Mouse (Mus musculus): ENCODE data around the gene Rfx2. TPM values are rescaled to one million over a fixed set of nuclear protein-coding genes. Genes with fewer than 3 reads are reported as not detected.

Rfx2 gene
- polyA plus RNA-seq, 1 experiment from 2014 or later = 6.8 TPM

DNA sequence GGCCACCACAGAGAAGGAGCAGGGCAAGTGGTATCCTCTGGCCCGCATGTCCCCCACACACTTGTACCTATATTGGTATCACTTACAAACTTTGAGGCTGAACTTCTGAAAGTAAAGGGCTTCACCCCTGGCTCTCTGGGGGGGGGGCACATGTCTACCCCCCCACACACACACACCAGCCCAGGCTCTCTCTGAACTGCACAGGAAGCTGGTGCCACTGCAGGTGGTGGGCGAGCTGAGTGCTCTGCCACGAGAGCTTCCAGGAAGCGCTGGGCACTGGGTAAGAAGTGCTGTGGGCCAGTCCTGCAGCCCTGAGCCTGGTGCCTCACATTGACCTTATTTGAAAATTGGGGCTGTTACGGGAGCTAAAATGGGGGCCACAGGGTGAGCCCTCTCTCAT, 12.9 kb upstream of the Rfx2 start:
- H3K36me3 ChIP-seq (ENCODE audit: control insufficient read depth, insufficient read depth) = no peaks in the 10 kb centered on the region
- no peak for ATAC-seq (replicated peaks; ENCODE audit: extremely low read depth, insufficient read depth, low FRiP score)
- H3K9ac ChIP-seq (ENCODE audit: low read length) = no peak overlapping the region
- H3K27ac ChIP-seq (ENCODE audit: low read length) = no peak overlapping the region
- H3K9me3 ChIP-seq (replicated peaks; ENCODE audit: control insufficient read depth, low read length) = no peaks in the 10 kb centered on the region
- no peaks in the 10 kb centered on the region for H3K4me1 ChIP-seq (ENCODE audit: control insufficient read depth, insufficient read depth, low read length)
- H3K27me3 ChIP-seq (ENCODE audit: control insufficient read depth, insufficient read depth, low read length) = no peaks in the 10 kb centered on the region
- no peak overlapping the region for H3K4me3 ChIP-seq (ENCODE audit: low read length)
- 79% methylated on average over 5 of the region's 5 CpGs for WGBS
- no peak overlapping the region for H3K4me2 ChIP-seq (ENCODE audit: low read depth, low read length)

DNA sequence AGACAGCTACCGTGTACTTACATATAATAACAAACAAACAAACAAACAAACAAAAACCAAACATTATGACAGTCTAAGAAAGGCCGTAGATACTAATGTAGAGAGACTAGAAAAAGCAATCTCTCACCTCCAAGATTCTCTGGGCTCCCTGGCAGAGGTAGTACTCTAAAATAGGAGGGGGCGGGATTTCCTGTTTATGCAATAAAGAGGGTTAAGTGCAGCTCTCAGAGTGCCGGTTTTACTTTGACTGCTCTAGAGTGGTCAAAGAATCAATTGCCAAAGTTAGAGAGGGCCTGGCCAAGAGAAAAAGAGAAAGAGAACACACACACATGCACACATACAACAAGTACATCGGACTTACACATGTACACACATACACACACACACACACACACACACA, 11.4 kb upstream of the Rfx2 start:
- WGBS = 67% methylated on average over 5 of the region's 5 CpGs
- ATAC-seq (replicated peaks; ENCODE audit: extremely low read depth, insufficient read depth, low FRiP score) = no peak
- H3K4me3 ChIP-seq (ENCODE audit: low read length) = no peak overlapping the region
- H3K9ac ChIP-seq (ENCODE audit: low read length) = no peak overlapping the region
- peaks cover 3% of the 10 kb centered on the region; the same call in 1 of the 2 replicates for H3K27me3 ChIP-seq (ENCODE audit: control insufficient read depth, insufficient read depth, low read length)
- H3K9me3 ChIP-seq (replicated peaks; ENCODE audit: control insufficient read depth, low read length) = no peaks in the 10 kb centered on the region
- no peak overlapping the region for H3K4me2 ChIP-seq (ENCODE audit: low read depth, low read length)
- no peaks in the 10 kb centered on the region for H3K36me3 ChIP-seq (ENCODE audit: control insufficient read depth, insufficient read depth)
- no peak overlapping the region for H3K27ac ChIP-seq (ENCODE audit: low read length)
- no peaks in the 10 kb centered on the region for H3K4me1 ChIP-seq (ENCODE audit: control insufficient read depth, insufficient read depth, low read length)

DNA sequence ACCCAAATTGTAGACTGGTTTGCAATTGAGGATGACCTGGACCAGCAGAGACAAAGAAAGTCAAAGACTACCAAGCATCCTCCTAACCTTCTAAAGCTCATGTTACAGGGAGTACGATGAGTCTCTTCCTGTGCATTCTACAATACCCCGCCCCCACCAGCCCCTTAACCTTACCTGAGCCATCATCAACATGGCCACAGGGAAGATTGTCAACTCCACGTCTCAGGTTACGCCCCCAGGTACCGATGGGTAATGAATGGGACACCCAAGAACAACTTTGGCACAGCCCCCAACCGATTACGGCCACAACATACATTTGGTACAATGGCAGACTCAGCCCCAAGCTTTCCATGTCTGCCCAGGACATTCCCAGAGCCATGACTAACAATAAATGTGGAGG, 9.7 kb upstream of the Rfx2 start:
- no peaks in the 10 kb centered on the region for H3K9me3 ChIP-seq (replicated peaks; ENCODE audit: control insufficient read depth, low read length)
- H3K4me1 ChIP-seq (ENCODE audit: control insufficient read depth, insufficient read depth, low read length) = no peaks in the 10 kb centered on the region
- no peaks in the 10 kb centered on the region for H3K36me3 ChIP-seq (ENCODE audit: control insufficient read depth, insufficient read depth)
- no peak overlapping the region for H3K4me3 ChIP-seq (ENCODE audit: low read length)
- H3K4me2 ChIP-seq (ENCODE audit: low read depth, low read length) = no peak overlapping the region
- 83% methylated on average over 7 of the region's 7 CpGs for WGBS
- peaks cover 3% of the 10 kb centered on the region; the same call in 1 of the 2 replicates for H3K27me3 ChIP-seq (ENCODE audit: control insufficient read depth, insufficient read depth, low read length)
- H3K27ac ChIP-seq (ENCODE audit: low read length) = no peak overlapping the region
- ATAC-seq (replicated peaks; ENCODE audit: extremely low read depth, insufficient read depth, low FRiP score) = no peak
- H3K9ac ChIP-seq (ENCODE audit: low read length) = no peak overlapping the region

DNA sequence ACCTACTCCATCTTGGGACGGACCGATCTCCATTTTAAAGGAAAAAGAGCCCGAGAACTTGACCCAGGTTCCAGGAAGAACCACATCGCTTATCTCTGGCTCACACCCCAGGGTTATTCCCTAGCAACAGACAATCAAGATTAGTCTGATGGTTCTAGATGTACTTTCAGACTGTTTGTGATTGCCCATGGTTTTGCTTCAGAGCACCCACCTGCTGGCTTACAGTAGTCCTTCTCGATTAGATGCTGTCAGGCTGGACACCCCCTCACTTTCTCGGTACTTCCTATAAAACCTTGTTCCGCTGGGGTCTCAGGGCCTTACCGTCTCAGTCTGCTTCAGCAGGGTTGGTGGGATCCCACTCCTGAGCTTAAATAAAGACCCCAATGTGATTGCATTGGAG, 5.5 kb upstream of the Rfx2 start:
- peaks cover 3% of the 10 kb centered on the region; the same call in 1 of the 2 replicates for H3K27me3 ChIP-seq (ENCODE audit: control insufficient read depth, insufficient read depth, low read length)
- no peak overlapping the region for H3K4me3 ChIP-seq (ENCODE audit: low read length)
- H3K9ac ChIP-seq (ENCODE audit: low read length) = no peak overlapping the region
- H3K4me2 ChIP-seq (ENCODE audit: low read depth, low read length) = no peak overlapping the region
- 84% methylated on average over 8 of the region's 8 CpGs for WGBS
- no peak for ATAC-seq (replicated peaks; ENCODE audit: extremely low read depth, insufficient read depth, low FRiP score)
- H3K4me1 ChIP-seq (ENCODE audit: control insufficient read depth, insufficient read depth, low read length) = peaks cover 3% of the 10 kb centered on the region; the same call in 1 of the 2 replicates
- H3K36me3 ChIP-seq (ENCODE audit: control insufficient read depth, insufficient read depth) = no peaks in the 10 kb centered on the region
- H3K27ac ChIP-seq (ENCODE audit: low read length) = no peak overlapping the region
- no peaks in the 10 kb centered on the region for H3K9me3 ChIP-seq (replicated peaks; ENCODE audit: control insufficient read depth, low read length)

DNA sequence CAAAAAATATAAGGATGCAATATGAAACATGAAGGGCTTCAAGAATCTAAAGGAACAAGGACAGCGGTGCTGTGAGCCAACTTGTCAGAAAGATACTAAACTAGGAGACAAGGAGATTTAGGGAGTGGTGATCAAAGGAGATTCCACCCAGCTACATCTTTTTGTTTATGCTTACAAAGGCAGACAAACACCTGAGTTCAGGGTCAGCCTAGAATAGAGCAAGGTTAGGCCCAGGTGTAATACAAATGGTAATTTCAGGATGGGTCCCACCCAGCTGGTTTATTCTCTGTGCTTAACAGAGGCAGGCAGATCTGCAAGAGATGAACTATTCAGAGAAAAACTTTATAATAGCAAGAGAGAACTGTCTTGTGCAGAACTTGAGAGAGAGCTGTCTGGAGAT, 2.6 kb upstream of the Rfx2 start:
- H3K4me1 ChIP-seq (ENCODE audit: control insufficient read depth, insufficient read depth, low read length) = peaks cover 9% of the 10 kb centered on the region
- no peak overlapping the region for H3K4me2 ChIP-seq (ENCODE audit: low read depth, low read length)
- H3K27me3 ChIP-seq (ENCODE audit: control insufficient read depth, insufficient read depth, low read length) = peaks cover 3% of the 10 kb centered on the region; the same call in 1 of the 2 replicates
- 90% methylated on average over 1 of the region's 1 CpGs for WGBS
- H3K4me3 ChIP-seq (ENCODE audit: low read length) = no peak overlapping the region
- no peaks in the 10 kb centered on the region for H3K9me3 ChIP-seq (replicated peaks; ENCODE audit: control insufficient read depth, low read length)
- H3K9ac ChIP-seq (ENCODE audit: low read length) = no peak overlapping the region
- no peak overlapping the region for H3K27ac ChIP-seq (ENCODE audit: low read length)
- H3K36me3 ChIP-seq (ENCODE audit: control insufficient read depth, insufficient read depth) = no peaks in the 10 kb centered on the region
- no peak for ATAC-seq (replicated peaks; ENCODE audit: extremely low read depth, insufficient read depth, low FRiP score)

DNA sequence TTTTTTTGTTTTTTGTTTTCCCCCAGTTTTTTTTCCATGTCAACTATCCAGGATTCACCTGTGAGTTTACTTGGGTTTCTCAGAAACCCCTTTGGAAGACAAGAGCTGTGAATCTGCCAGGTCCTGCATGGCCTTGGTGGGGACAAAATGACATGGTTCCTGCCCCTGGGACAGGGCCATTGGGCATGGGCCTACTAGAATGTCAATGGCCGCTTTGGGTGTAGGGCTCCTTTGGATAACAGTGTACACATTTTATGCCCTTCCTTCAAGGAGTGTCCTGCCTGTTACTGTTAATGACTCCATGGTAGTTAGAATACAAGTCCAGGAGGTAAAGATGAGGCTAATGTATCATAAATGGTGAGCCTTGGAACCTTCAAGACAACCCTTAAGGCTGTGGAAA, 2.1 kb upstream of the Rfx2 start:
- WGBS = 91% methylated on average over 1 of the region's 1 CpGs
- no peak overlapping the region for H3K4me3 ChIP-seq (ENCODE audit: low read length)
- no peaks in the 10 kb centered on the region for H3K9me3 ChIP-seq (replicated peaks; ENCODE audit: control insufficient read depth, low read length)
- ATAC-seq (replicated peaks; ENCODE audit: extremely low read depth, insufficient read depth, low FRiP score) = no peak
- H3K27me3 ChIP-seq (ENCODE audit: control insufficient read depth, insufficient read depth, low read length) = peaks cover under 1% of the 10 kb centered on the region; the same call in 1 of the 2 replicates
- peaks cover 9% of the 10 kb centered on the region for H3K4me1 ChIP-seq (ENCODE audit: control insufficient read depth, insufficient read depth, low read length)
- H3K27ac ChIP-seq (ENCODE audit: low read length) = no peak overlapping the region
- H3K36me3 ChIP-seq (ENCODE audit: control insufficient read depth, insufficient read depth) = no peaks in the 10 kb centered on the region
- no peak overlapping the region for H3K4me2 ChIP-seq (ENCODE audit: low read depth, low read length)
- no peak overlapping the region for H3K9ac ChIP-seq (ENCODE audit: low read length)

DNA sequence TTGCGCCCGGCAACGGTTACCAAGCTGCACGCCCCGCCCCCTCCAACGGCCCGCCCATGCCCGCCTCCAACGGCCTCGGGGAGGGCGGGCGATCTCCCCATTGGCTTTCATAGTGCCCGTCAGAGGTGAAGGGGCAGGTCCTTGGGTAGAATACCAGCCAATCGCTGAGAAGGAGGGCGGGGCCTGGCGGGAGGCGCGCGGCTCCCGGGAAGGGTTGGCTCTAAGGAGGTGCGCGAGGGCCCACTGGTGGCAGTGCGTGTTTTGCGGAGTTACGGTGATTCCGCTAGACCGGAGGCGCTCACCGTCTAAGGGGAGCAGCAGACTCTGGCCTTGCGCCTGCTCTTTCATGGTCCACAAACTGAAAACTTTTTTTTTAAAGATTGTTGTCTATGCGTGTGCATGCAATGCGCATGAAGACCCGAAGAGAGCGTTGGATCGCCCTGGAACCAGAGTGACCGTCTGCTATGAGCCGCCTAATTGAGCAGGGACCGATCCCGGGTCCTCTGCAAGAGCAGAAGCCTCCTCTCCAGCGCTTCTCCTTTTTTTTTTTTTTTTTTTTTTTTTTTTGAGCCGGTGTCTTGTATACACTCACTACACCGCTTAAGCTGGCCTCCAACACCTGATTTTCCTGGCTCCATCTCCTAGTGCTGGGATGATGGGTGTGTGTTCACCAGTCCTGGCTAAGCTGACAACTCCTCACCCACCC, 451 bp upstream of the Rfx2 start:
- H3K9ac ChIP-seq (ENCODE audit: low read length) = peak overlapping the region; percentile 84
- peaks cover 9% of the 10 kb centered on the region for H3K4me1 ChIP-seq (ENCODE audit: control insufficient read depth, insufficient read depth, low read length)
- H3K27me3 ChIP-seq (ENCODE audit: control insufficient read depth, insufficient read depth, low read length) = no peaks in the 10 kb centered on the region
- no peak overlapping the region for H3K27ac ChIP-seq (ENCODE audit: low read length)
- peak overlapping the region; percentile 97 for H3K4me2 ChIP-seq (ENCODE audit: low read depth, low read length)
- under 1% methylated on average over 42 of the region's 42 CpGs for WGBS
- H3K36me3 ChIP-seq (ENCODE audit: control insufficient read depth, insufficient read depth) = no peaks in the 10 kb centered on the region
- H3K4me3 ChIP-seq (ENCODE audit: low read length) = peak overlapping the region; percentile 84
- peak; percentile 99 for ATAC-seq (replicated peaks; ENCODE audit: extremely low read depth, insufficient read depth, low FRiP score)
- no peaks in the 10 kb centered on the region for H3K9me3 ChIP-seq (replicated peaks; ENCODE audit: control insufficient read depth, low read length)

DNA sequence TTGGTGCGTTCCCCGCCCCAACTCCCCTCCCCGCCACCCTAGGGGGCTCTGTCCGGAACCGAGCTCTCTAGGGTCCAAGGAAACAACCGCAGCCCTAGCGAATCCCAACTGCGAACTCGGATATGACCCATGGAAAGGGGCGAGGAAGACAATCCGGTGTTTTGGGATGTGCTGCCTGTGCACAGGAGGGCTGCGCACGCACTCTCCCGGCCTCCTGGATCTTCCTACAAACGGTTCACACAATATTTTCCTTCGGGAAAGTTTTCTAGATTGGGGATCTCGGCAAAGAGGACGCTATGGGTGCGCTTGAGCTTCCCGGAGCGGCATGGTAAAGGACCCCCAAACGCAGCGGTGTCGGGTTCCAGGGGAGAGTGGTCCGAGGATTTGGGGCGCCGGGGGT, 1.0 kb downstream of the Rfx2 start:
- Histone ChIP-seq H3K4me3 (ENCODE audit: low read length) (peak overlapping the region; percentile 84), H3K36me3 (ENCODE audit: control insufficient read depth, insufficient read depth) (no peaks in the 10 kb centered on the region), H3K9me3 (replicated peaks; ENCODE audit: control insufficient read depth, low read length) (no peaks in the 10 kb centered on the region), H3K4me1 (ENCODE audit: control insufficient read depth, insufficient read depth, low read length) (peaks cover 9% of the 10 kb centered on the region), H3K9ac (ENCODE audit: low read length) (peak overlapping the region; percentile 84), H3K27ac (ENCODE audit: low read length) (no peak overlapping the region), H3K4me2 (ENCODE audit: low read depth, low read length) (peak overlapping the region; percentile 97), H3K27me3 (ENCODE audit: control insufficient read depth, insufficient read depth, low read length) (no peaks in the 10 kb centered on the region)
- no peak for ATAC-seq (replicated peaks; ENCODE audit: extremely low read depth, insufficient read depth, low FRiP score)
- 1% methylated on average over 27 of the region's 27 CpGs for WGBS

DNA sequence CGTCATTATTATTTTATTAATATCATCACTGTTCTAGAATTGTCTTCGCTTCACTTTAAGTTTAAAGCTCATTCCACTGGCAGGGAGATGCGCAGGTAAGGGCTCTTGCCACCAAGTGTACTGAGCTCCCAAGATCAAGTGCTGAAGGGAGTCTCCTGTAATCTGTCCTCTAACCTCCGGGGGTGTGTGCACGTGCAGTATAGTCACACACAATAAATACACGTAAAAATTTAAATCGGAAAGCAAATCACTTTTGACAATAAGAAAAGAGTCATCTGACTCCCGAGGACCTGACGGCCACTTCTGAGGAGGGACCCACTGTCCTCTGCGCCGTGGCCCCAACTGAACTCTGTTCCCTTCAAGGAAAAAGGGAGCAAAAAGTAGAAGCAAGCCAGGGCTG, 1.6 kb downstream of the Rfx2 start:
- H3K9ac ChIP-seq (ENCODE audit: low read length) = peak overlapping the region; percentile 84

More for the DNA sequence above, 1.6 kb downstream of the Rfx2 start:
- Histone ChIP-seq H3K4me3 (ENCODE audit: low read length) (peak overlapping the region; percentile 84), H3K4me2 (ENCODE audit: low read depth, low read length) (peak overlapping the region; percentile 97), H3K4me1 (ENCODE audit: control insufficient read depth, insufficient read depth, low read length) (peaks cover 9% of the 10 kb centered on the region), H3K27me3 (ENCODE audit: control insufficient read depth, insufficient read depth, low read length) (no peaks in the 10 kb centered on the region), H3K9me3 (replicated peaks; ENCODE audit: control insufficient read depth, low read length) (no peaks in the 10 kb centered on the region), H3K27ac (ENCODE audit: low read length) (no peak overlapping the region), H3K36me3 (ENCODE audit: control insufficient read depth, insufficient read depth) (no peaks in the 10 kb centered on the region)
- 44% methylated on average over 11 of the region's 11 CpGs for WGBS
- ATAC-seq (replicated peaks; ENCODE audit: extremely low read depth, insufficient read depth, low FRiP score) = no peak
